Mouse (Mus musculus) liver, adult (tissue): Measurements from ENCODE around the gene Axin1.

ENCODE experiments used
- GATA4 ChIP-seq: IDR thresholded peaks from 2 replicates; pipeline ENCODE4 v1.6.1; 2014; ENCODE audit warnings: mild to moderate bottlenecking, low read length; ENCODE audit not compliant: insufficient replicate concordance

The Axin1 gene

DNA sequence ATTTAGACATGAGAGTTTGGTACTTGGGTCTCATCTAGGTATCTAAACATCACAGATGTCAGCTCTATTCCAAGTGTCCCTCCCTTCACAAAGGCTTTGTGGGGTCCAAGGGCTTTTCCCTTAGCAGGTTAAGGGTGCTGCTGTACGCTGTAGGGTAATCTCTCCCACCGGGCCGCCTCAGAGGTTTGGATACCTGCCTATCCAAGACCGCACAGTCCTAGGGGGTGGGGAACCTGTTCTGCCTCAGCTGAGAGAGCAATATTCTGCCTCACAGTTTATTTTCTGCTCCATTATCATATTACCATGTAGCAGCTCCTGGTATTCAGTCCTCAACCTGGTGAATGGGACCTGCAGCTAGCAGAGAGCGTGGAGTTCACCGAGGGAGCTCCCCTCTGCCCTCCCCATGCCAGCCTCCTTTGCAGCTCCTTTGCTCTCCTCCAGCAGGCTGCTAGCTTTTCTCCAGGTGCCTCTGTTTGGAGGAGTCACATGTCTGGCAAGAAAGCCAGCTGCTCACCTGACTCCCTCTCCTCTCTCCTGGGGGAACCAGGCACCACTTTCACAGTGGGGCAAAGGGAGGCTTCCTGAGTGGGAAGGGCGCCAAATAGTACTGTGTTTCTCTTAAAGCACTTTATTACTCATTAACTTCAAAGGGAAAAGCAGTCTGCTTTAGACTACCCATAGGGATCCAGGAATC is 23.1 kb upstream of the Axin1 start:
- no peak for TF ChIP-seq GATA4

DNA sequence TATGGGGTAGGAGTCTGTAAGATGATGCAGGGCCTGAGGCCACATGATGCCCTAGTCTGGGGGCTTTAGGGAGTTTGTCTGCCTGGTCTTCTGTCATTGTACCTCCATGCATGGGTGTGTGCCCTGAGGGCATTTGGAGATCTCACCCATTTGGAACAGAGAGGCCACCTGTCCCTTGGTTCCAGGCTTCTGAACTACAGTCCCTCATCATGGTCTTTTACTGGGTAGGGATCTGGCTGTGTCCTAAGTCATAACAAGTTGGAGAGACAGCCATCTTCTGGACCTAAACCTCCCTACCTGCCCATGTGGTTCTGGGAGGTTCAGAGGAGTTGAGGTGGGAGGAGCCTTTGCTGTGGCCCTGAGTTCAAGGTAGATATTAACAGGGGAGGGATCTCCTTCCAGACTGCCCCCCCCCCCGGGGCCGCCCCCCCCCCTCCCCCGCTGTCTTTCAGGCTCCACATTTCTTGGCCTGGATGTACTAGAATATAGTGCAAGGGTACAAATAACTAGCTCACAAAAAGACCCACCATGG is 22.5 kb upstream of the Axin1 start:
- no peak for TF ChIP-seq GATA4

DNA sequence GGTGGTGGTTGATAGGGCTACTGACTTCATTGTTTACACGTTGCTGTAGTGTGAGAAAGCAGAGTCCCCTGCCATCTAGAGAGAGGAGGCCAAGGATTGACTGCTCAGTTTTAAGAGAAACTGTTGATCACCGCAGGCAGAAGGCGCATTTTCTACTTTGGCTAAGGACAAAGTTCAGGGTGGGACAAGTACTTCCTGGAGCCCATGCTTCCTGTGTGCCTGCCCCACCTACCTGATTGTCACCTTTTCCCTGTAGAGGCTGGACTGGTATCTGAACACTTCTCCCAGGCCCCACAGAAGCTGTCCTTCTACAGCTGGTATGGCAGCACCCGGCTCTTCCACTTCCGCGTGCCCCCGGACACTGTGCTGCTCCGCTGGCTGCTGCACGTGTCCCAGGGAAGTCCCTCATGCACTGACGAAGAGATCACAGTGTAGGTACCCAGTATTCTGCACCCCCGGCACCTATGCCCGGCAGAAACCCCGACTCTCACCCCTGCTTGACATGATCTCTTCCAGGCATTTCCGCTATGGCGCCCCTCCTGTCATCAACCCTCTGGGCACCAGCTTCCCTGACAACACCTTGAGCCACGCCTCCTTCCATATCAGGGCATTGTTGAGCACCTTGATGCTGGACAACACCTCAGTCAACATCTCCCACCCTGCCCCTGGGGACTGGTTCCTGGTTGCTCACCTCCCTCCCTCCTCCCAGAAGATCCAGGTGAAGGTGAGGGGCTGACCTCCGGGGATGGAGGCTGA is 21.8 kb upstream of the Axin1 start:
- TF ChIP-seq GATA4 = no peak

DNA sequence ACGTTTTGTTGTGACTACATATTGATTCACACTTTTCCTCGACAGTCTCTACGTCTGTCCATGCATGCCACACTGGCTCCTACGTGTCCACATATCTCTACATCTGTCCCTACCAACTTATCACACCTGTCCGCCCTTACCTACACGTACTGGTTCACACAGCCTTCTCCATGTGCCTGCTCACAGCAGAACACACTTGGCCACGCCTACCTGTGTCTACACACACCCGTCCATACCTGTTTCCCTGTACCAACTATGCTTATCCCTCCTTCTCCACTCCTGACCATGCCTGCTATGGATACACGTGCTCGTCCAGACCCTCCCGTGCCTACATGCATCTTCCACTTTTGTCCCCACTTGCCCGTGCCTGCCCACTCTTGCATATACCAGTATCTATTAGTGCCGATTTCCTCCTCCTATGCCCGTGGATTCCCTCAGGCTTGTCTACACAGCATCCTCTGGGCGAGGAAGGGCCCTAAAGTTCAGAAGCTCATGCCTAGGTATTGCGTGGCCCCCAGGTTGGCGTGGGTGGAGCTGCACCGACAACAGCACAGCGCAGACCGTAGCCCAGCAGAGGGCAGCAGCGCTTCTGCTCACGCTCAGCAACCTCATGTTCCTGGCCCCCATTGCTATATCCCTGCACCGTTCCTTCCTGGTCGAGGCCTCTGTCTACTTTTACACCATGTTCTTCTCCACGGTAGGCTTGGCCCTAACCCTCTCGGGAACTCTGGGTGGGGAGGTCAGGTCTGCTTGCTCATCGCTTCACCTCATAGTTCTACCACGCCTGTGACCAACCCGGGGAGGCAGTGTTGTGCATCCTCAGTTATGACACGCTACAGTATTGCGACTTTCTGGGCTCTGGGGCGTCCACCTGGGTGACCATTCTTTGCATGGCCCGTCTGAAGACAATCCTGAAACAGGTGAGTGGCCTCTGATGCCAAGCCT is 18.4 kb upstream of the Axin1 start:
- no peak for TF ChIP-seq GATA4

DNA sequence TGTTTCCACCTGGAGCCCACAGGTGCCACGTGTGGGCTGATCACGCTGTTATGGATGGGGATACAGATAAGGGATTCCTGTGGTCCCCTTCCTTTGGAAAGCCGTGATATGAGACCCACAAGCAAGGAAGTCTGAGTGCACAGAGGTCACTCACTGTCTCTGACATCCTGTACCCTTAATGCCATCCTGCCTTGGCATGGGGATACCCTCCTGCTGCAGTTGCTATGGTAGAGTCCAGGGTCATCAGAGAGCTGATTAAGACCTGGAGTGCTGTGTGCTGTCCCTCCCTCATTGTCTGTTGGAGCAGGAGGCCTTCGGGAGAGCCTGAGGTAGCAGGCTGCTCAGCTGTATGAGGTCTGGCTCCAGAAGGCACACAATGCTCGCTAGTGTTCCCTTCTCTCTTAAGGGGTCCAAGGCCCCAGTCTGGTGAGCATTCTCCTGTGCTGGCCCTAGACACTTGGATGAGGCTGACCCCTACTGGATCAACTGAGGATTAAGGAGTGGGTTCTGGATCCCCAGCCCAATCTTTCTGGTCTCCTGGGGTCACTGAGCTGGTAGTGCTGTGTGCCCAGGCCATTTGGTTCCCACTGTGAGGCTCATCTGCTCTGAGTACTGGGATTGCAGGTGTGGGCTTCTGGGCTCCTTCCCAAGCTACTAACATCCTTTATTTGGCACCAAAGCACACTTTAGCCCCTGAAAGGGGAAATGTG is 15.9 kb upstream of the Axin1 start:
- no peak for TF ChIP-seq GATA4

DNA sequence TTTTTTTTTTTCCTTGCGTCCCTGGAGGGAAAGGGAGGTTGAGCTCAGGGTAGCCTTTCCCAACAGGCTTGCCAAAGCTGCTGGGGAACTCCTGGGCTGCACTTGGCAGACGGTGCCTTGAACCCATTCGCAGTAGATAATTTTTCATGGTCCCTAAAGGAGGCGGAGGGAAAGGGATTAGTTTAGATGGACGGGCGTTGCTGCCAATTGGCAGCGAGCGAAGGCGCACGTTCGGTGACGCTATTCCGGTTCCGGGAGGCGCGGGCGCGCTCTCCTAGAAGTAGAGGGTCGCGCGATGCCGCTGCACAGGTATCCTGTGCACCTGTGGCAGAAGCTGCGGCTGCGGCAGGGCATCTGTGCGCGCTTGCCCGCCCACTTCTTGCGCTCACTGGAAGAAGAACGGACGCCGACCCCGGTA is 15.2 kb upstream of the Axin1 start, which contains the start of gene Mrpl28:
TSS of gene Mrpl28 (plus strand) at position 234 of the 418 bp plus-strand sequence.
- TF ChIP-seq GATA4 = peak; percentile 48; the same call in 1 of the 2 replicates

DNA sequence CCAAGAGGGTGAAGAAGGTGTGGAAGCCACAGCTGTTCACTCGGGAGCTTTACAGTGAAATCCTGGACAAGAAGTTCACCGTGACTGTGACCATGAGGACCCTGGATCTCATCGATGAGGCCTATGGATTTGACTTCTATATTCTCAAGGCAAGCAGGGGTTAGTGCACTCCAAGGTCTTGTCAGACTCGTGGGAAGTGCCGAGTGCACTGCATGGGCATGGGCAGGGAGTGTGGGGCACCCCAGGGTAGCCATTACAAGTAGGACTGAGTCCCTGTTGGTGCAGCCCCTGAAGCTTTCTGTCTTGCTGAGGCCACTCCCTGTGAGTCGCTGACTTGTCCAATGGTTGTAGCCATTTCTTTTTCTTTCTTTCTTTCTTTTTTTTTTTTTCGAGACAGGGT is 13.9 kb upstream of the Axin1 start:
- TF ChIP-seq GATA4 = no peak

DNA sequence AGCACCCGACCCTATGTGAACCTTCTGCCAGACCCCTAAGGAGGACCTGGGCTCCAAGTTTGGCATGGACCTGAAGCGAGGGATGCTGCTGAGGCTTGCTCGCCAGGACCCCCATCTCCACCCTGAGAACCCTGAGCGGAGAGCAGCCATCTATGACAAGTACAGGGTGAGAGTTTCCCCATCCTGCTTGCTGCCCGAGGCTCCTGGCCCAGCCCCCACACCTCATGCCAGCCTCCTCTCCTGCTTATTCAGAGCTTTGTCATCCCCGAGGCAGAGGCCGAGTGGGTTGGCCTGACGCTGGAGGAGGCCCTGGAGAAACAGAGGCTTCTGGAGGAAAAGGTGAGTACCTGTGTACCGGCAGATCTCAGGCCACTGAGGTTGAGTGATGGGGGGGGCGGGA is 13.3 kb upstream of the Axin1 start:
- no peak for TF ChIP-seq GATA4

DNA sequence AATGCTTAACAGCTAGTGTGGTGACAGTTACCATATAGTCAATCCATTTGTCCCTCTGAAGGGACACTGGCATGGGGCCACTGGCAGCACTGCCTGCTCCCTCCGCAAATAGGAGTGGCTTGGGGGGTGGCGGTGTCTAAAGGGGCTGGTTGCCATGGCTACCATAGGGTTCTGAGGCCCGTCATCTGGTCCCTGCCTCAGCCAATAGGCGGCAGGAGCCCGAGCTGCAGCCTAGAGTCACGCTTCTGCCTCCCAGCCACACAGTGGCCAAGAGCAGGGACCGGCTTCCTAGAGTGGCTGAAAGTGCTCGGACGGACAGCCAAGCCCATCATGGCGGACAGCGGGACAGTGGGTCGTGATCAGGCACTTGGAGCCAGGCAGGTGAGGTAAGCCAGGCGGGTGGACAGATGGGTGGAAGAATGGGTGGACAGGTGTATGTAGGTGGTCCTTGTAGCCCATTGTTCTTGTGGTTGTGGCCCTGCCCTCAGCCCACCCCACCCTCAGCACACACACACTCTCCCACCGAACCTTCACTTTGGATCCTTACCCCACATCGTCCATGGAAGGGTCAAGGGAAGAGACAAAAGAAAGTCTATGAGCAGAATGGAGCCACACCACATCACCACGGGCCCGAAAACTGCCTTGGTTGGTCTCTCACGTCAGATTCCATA is 7.3 kb upstream of the Axin1 start:
- TF ChIP-seq GATA4 = no peak

DNA sequence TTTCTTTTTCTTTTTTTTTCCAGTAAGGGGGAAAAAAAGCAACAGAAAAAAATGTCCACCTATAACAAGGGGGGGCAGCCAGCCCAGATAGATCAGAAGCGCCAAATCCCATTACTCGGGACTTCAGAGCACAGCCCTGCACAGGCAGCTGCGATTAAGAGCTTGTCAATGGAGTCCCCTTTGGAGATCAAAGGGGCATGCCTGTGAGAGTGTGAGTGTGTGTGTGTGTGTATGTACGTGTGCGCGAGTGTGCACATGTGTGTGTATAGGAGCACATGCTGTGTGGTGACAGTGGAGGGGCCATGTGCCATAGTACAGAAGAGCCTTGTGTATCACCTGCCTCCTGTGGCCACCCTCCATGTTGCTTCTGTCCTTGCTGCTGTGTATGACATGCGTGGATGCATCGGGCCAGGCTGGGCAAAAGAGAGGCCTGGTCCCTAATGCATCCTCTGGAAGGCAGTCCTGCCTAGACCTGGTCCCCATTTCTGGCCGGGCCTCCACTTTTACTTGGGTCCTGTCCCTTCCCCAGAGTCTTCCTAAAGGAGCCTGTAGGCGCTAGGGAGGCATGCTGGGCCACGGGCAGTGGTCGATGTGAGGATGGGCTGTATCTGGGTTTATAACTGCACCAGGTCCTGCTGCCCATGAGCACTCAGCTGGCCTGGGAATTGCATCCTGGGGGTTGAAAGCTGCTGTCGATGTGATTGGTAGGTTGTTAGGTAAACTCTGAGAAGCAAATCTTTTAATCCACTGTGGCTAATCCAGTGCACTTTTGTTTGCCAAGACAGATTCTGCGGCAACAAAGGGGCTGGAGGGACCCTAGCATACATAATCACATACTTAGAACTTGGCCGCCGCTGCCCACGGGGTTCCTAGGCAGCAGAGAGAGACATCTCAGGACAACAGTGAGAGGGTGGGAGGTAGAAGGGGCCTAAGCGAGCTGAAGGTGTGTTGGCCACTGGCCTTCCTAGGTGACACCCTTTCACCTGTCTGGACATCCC is 6.3 kb upstream of the Axin1 start:
- no peak for TF ChIP-seq GATA4

DNA sequence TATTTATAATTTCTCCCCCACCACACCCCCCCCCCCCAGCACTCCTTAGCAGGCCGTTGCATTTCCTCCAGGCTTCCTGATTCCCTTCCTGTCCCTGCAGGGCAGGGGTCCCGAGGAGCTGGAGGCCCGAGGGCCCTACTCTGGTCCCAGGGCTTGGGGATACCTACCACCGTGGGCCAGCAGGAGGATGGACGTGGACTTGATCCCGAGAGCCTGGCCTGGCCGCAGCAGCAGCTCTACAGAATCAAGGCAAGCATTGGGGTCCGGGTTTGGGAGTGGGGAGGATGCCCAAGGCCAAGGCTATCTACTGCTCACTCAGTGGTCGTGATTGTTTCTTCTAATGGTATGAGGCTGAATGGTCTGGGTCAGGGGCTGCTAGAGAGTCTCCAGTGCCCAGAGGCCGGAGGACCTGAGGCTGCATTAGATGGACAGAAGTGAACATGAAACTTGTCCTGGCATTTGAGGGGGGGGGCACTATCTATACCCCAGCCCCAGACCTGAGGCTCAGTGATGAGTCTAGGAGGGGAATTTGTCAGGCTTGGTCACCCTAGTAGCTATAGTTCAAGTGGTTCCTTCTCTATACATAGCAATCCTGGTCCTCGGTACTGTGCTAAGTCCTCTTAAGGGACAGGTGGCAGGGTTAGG is 1.3 kb upstream of the Axin1 start:
- TF ChIP-seq GATA4 = no peak

DNA sequence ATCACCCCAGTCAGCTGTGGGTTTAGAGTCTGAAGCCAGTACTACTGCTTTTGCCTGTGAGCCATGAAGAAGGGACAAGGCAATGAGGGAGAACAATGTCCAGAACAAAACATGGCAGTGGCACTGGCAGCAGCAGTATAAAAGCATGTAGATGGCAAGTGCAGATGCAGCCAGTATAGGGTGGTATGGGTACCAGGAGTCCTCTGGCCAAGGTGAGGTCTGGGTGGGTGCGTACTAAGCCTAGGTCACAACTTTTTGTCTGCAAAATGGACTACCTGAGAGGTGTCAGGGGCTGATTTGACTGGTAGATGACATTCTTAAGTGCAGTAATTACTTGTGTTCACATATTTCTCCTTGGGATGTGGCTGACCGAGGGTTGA is 747 bp upstream of the Axin1 start:
- TF ChIP-seq GATA4 = no peak
